Mouse (Mus musculus) spleen, postnatal 4 days (tissue): ENCODE data around the gene Mustn1.

ENCODE experiments used
- DNase-seq, 2 experiments: peaks; one replicate each; pipeline ENCODE4 v3.0.0; 2022; ENCODE audit warnings: low spot score in 2 of 2

Mustn1 gene

DNA sequence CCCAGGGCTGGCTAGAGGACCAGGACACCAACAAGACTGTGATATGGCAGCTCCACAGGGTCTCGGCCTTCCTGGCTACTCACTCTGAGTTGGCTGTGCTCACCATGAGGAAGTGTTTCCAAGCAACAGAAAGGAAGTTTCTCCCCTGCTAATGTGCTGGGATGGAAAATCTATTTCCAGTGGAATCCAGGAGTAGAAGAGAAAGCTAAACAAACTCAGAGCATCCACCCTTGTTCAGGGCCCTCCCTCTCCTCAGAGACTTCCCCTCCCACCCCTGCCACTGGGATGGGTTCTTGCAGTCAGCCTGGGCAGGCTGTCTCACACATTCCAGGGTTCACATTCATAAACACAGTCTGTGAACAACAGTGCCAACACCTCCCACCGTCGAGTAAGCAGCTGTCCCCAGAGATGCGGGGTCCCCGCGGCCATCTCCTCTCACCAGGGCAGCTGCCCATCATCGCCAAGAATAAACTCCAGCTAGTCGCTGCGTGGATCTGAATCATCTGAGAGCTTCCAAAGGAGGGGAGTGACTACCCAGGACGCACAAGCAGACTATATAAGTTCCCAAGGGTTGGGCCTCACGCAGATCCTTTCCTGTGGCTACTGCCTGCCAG, at the start of gene Mustn1:
TSS of gene Mustn1 (plus strand) at position 243 of the 614 bp plus-strand sequence.
- no peak for DNase-seq

DNA sequence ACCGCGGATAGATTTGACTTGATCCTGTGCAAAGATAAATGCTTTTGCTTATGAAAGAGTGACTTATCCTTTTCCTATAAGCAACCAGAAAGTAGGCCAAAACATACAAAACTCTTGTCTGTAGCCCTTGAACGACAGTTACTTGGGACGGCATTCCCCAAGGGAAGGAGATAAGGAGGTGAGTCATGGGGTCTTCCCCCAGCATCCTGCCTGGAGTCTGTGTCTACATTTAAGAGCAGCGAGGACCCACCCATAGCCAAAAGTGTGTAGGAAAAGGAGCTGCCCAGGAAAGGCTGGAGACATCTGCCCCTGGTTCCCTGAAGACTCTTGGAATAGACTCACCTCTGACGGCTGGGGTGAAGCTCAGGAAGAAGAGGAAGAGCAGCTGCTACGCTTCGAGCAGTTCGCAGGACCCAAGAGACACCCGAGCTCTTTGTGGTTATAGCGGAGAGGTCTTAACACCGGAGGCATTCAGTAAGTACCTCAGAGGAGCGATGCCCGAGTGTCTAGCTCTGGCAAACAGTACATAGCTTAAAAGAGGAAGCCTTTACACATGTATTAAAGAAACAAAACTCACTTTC, 41.5 kb upstream of the Mustn1 start:
- no peak for DNase-seq

DNA sequence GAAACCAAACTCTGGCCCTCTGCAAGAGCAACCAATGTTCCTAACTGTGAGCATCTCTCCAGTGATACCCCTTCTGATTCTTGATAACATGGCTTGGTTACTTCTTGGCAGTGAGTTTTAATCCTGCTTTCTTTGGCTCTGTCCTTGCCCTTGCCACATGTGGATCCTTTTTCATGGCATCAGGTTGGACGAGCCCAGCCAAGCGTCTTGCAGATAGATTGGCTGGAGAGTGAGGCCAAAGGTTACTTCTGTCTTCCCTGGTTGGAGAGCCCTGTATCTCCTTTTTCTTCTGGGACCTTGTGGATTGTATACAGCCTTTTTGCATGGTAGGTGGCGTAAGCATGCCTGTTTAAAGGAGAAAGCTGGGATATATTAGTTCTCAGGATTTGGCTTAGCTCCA, 35.3 kb upstream of the Mustn1 start:
- no peak for DNase-seq

DNA sequence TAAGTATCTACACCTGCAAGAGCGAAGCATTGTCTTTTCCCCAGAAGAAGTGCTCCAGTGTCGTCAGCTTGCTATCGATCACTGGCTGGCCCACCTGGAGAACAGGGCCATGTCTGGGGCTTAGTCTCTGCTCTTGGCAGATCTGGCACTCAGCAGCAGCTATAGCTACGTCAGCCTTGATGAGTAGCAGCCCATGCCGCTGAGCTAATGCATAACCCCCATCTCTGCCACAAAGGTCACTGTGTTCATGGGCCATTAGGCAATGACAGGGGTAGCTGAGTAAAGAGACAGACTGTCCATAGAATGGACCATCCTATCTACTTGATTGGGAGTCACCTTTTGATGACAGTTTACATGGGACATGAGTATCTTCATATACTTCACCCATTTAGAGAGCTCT, 28.5 kb upstream of the Mustn1 start:
- DNase-seq = no peak

DNA sequence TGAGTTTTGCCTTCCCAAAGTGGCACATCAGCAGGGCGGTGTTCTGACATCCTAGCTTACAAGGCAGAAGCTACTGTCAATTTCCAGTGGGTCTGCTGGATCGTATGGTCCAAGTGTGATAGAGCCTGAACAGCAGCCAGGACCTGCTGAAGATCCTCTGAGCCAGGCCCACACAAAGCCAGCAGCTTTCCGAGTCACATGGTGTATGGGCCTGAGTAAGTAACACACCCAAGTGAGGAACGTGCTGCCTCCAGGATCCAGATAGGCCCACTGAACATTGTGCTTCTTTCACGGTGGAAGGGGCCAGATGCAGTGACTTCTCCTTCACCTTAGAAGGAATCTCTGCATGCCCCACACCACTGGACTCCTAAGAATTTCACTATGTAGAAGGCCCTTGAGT, 26.7 kb upstream of the Mustn1 start:
- DNase-seq = no peak

DNA sequence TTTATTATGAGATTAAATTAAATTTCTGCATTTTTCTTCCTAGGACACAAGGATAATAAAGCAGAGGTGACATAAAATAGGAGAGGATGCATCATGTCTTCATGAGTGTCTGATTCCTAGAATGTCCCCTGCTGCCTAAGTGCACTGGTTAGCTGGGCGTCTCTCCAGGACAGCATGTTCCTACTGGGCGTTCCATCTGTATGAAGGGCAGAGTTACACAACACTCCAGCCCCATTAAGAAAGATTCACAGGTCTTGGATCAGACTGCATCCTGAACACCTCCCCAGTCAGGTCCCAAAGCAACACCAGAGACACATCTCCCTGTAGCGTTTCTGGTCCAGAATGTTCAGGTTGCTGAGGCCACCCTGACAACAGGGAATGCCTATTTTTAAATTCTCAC, 23.7 kb upstream of the Mustn1 start:
- DNase-seq = no peak

DNA sequence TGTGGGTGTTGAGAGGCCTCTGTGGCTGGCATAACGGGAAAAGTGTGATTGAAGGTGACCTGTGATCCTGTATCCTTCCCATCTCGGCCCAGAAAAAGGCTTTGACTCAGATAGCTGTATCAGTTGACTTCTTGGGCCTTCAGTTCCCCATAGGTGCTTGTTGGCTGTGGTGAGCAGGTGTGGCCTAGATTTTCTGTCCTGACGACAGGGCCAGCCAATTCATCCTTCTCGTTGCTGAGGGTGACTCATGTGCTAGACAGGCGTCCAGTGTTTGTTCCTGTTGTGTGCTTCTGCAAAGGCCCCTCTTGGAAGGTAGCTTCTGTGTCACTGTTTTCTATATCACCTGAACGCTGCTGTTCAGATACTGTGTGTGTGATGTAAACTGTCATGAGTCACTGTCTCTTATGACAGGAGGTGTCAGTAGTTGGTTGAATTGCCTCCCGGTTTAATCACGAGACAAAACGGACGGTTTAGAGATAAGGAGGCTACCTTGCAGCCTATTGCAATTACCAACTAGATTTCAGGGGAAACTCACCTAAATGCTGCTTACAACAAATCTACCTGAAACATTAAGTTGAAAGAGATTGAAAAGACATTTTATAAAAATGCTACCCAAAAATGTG, 22.0 kb upstream of the Mustn1 start:
- DNase-seq = no peak

DNA sequence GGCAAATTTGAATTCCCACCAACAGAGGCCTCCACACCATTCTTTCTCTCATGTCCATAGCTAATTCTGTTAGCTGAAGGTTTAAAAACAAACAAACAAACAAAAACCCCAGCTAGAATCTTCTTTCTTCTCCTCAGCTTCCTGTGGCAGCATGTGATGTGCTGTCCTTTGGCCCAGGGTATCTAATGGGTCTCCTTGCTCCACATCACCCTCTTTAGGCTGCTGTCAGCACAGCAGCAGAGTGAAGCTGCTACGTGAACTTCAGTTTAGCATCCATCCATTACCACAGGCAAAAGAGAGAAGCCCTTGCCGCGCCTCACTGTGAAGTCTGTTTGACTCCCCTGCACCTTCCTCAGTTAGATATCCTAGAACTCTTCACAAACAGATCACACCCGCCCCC, 21.0 kb upstream of the Mustn1 start:
- DNase-seq = no peak

DNA sequence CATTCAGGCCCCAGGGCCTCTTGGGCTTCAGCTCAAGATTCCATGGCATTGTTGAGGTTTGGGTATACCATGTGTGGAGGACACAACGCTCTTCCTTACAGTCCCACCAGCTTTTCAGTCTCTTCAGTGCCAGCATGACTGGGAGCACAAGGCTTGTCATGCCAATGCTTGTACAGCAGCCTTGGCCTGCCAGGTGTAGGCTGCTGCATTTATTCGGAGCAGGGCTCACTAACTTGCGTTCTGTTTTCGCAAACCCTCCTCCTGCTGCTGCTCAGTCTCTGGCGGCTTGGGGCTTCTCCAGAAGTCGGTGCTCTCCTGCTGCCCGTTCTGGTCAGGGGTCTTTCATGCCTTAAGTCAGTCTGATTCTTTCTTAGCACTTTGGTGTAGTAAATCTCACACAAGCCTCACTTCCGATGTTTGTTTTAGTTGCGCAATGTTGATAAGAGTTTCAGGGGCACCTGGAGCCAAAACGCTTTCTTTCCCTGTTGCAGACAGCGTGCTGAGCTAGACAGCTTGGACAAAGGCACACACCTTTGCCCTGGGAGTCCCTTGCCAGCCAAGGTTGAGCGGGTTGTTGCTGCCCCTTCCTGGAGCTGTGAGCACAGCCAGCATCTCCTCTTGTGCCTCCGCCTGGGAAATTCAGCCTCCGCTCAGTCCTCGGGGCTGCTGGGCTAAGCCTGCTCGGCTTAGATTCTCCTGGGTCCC, 17.4 kb upstream of the Mustn1 start:
- no peak for DNase-seq

DNA sequence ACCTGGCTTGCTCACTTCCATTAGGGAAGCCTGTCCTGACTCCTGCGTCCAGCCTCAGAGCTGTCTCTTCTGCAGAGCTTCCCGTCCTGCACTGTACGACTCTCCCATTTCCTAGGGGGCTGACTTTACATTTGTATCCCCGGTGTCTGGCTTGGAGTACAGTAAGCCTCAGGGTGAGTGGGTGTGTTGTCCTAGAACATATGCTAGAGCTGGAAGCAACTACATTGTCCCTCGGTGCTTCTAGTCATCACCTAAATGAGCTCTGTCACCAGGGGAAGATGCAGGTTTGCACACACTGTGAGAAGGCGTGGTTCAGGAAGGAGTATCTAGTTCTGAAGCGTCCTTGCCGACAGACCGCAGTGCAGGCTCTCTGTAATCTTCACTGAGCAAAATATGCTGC, 16.6 kb upstream of the Mustn1 start:
- no peak for DNase-seq

DNA sequence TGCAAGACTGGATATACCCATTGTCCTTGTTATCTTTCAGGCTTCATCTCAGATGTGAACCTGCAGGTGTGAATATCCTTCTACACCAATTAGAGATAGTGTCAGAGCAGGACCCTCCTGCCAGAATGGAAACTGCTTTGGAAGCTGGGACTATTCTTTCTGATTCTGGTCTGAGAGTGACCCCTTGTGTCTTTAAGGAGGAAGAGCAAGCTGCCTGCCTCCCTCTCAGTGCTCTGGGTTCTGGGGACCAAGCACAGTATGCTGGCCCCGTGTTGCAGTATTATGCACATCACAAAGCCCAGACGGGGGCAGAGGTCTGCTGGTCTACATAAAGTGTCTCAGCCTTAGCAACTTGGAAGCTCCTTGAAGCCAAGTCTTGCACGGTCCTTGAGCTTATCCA, 13.7 kb upstream of the Mustn1 start:
- no peak for DNase-seq

DNA sequence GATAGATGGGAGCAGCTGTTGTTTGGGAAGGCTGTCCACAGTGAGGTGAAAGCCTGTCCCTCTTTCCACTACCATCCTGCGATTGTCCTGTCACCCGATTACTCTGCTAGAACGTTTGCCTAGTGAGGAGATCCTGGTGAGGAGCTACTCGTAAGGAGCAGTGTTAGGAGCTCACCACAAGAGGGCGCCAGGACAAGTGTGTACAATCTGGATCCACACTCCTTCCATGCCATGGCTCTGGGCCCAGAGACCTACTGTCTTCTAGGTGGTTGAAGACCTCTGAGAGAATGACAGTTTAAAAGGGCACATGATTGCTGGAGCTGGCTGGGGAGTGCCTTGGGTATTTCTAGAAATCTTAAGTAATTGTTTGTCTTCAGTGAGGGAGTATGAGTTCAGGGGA, 12.0 kb upstream of the Mustn1 start:
- peak; percentile 66 to 88 for DNase-seq

DNA sequence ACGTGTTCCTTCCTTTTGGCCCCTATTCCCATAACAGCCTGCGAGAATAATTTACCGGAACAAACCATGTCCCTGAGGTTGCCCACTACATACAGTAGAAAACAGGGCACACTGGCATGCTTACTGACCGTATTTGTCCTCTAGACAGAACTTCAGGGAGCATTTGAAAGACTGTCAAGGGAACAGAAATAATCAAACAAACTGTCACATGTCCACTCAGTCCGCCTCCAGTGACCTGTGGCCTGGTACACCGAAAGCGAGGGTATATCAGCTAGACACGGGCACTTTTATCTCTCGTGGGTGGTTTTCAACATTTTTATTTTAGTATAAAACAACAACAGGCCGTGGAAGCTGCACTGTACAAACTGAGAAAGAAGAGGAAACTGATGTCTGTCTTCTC, 10.2 kb upstream of the Mustn1 start:
- DNase-seq = no peak

DNA sequence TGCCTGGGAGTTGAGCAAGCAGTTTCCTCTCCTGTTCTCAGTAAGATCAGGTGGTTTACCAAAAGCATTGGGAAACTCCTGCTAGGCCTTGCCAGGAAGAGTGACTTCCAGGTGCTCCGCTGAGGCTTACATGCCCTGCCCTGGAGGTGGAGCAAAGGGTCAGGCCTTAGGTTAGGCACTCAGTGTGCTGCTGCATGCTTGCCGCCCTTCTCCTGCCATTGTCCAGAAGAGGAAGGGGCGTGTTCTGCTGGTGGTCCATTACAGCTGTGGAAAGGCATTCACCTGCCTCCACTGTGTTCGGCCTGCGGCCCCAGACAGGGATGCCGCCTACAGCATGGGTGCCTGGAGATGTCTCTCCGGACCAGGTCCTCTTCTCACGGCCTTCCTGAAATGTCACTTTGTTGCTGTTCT, 9.6 kb upstream of the Mustn1 start:
- DNase-seq = peak in 1 of 2 experiments; percentile 57

DNA sequence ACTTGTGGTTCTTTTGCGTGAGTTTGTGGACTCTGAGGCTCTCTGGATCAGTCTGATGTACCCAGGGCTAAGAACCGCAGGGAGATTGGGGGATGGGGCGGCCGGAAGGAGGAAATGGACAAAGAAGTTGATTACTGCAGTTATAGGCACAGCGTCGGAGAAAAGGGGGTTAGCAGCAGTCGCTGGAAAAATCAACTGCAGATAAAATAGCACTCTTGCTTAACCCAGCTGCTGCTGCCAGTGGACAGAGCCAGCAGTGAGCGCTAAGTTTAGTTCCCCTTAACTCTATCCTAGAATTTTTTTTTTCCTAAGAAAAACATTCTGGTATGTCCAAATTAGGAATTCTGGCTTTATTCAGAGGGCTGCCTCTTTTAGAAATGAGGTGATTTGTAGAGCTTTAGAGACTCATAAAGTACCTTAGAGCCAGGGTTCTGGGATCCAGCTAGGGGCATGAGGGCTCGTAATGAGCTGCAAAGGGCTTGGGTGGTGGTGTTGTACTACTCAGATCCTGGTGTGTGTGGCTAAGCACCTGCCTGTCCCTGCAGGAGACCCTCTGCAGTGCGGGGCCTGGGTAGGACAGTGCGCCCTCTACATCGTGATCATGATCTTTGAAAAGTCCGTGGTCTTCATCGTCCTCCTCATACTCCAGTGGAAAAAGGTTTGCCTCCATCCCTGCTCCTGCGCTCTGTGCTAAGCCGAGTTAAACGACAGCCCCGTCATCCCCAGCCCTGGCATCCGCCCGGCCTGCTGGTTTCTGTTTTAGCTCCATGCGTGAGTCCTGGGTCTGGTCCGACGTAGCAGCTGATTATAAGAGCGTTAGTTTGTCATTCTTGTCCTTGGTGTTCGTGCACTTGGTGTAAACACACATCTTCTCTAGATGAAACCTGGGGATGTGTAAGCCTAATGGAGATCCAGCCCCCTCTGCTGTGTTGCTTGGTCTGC, 8.5 kb upstream of the Mustn1 start:
- DNase-seq = no peak

DNA sequence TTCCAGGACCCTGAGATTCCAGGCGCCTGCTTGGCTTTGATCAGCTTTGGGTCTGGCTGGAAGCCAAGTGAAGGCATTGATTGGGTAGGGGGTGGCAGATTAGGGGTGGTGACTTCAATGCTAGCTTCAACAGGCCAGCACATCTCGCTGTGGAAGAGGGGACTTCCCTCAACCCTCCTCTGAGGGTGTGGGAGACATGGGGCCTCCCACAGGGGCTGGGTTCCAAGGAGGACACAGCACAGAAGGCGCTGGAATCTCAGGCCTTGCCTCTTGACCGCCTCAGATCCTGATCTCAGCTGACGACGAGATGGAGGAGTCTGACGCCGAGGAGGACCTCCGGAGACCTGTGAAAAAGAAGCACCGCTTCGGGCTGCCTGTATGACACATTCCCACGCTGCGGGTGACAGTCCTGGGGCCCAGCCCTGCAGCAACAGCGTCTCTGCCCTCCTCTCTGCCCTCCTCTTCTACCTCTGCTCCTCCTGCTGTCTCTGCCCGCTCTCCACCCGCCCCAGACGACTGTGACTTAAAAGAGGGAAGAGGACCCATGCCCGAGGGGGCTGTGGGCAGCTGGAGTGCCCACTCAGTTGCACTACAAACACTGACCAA, 4.8 kb upstream of the Mustn1 start:
- DNase-seq = no peak

DNA sequence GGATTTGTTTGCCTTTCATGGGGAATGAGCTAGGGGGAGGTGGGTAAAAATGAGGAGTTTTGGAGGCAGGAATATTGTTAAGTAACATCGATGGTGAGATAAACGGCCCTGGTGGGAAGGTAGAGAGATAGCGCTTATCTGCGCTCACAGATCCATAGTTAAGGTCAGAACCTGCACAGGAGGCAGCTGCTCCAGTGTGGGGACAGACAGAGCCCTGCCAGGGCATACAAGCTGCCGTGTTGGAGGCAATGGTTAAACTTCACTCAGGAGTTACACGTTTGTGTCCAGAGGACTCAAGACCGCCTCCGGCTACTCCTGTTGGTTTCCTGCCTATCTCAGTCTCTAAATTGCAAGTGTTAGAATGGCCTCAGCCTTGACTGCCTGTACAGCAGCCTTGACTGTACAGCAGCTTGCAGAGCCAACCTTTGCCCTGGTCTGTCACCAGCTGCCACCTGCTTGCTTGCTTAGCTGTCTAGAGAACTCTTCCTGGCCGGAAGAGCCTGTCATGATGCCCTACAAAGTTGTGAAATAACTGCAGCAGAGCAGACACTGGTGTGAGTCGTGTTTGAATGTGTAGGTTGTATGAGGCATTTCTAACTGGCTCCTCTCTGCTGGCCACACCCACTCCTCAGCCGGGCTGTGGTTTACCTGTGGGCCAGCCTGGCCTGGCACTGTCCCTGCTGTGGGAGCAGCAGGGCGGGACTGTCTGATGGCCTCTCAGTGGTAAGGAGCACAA, 3.7 kb upstream of the Mustn1 start:
- DNase-seq = no peak

DNA sequence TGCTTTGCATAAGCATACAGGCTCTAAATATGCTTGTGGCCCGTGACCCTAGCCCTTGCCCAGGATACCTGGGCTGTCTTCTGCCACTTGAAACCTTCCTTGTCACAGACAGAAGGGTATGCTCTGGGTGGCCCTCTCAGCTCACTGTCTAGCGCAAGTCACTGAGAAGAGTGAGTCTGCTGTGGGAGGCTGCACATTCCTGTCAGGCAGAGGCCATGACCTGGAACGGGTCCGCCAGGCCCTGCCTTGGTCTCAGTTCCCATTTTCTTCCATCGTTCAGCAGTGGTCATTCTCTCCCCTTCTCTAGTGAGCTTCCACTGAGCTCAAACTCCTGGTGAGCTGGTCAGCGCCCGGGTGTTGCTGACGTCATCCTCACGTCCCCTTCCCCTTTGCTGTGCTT, 3.0 kb upstream of the Mustn1 start:
- no peak for DNase-seq

DNA sequence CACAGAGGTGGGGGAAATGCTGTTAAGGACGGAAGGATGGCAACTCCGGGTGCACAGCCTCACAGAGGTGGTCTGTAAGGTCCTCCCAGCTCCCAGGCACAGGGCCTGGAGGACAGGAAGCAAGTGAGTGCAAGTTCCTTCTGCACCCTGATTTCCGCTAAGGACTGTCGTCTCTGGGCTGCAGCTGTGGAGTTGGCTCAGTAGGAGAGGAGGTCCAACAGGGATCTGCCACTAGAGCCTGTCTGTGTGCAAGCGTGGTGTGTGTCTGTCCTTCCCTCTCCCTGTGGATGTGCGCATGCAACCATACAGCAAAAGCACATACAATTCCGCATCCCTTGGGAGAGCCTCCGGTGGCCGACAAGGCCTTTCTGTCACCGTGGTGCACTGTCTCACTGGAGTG, 2.5 kb upstream of the Mustn1 start:
- no peak for DNase-seq

DNA sequence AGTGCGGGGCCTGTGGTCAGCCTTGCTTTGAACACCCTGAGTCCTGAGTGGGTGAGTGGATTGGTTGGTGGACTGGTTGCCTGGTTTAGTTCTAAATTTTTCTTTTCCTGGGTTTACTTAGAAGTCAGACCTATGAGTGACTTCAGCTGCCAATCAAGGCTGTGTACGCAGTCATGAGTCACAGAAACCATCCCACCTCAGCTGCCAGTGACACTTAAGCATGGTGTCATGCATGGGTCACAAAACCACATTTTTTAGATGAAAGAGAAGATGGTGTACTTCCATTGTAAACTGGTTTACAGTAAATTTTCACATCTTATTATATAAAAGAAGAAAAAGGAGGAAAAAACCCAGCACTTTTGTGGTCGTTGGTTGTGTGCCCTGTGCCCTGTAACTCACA, 1.2 kb upstream of the Mustn1 start:
- DNase-seq = no peak

DNA sequence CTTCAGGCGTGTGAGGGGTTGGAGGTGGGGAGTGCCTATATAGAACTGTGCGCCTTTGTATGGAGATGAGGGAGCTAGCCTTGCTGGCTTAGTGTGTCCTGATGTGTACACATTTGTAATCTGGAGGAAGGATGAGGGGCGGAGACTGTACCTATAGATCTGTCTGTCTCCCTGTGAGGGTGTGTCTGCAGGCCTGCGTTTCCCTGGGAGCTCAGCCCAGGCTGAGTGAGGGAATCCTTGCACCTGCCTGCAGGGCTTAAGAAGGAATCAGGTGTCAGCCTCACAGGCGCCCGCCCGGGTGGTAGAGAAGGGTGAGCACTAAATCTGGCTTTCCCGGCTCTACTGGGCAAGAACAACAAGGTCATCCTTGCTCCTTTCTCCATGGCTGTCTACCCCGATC, 794 bp downstream of the Mustn1 start:
- DNase-seq = no peak
